Mouse (Mus musculus): Measurements from ENCODE around the gene Gnai2. TPM values are rescaled to one million over a fixed set of nuclear protein-coding genes. Genes with fewer than 3 reads are reported as not detected.

The Gnai2 gene
- polyA plus RNA-seq, 1 experiment from 2014 or later: 443 TPM

DNA sequence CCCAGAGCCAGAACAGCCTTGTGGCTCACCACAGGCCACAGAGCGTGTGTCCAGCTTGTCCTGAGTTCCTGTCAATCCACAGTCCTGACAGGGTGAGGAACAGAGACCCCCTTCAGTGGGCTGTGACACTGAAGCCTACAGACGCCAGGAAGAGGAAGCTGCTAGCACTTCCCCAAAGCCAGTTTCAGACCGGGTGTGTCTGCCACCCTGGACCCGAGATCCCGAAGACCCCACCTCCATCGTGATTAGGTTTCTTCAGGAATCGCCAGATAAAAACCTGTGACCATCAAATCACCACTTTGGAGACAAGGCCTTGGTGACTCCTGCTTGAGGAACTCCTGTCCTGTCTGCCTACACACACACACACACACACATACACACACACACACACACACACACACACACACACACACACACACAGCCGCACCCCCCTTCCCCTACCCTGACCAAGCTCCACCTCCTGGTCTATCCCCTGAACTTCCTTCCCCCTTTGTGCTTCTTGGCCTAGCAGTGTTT lies 5.1 kb upstream of the Gnai2 start:
- Histone ChIP-seq H3K27me3 (no peaks in the 10 kb centered on the region), H3K9me3 (no peaks in the 10 kb centered on the region), H3K4me3 (no peak overlapping the region), H3K4me2 (replicated peaks) (no peak overlapping the region), H3K9ac (no peak overlapping the region), H3K4me1 (peaks cover 25% of the 10 kb centered on the region), H3K36me3 (no peaks in the 10 kb centered on the region), H3K27ac (no peak overlapping the region)
- 34% methylated on average over 8 of the region's 8 CpGs for WGBS
- ATAC-seq (ENCODE audit: insufficient number of reproducible peaks, insufficient read depth, low FRiP score, low TSS enrichment): no peak

DNA sequence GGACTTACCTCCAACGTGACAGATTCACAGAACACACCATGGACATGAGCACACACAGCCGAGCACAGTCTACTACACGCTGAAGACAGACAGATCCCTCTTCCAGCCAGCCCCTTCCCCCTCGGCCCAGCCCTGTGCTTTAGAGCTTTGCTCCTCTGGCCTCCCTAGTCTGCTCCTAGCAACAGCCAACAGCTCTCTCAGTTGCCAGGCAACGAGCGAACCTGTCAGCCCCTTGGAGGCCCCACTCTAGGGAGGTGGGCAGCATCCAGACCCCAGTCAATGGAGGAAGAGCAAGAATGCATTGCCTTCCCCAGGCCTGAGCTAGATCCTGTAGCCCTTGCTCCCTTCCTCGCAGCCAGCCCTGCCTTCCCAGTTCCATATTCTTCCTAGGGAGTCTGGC lies 1.9 kb upstream of the Gnai2 start:
- WGBS: 35% methylated on average over 7 of the region's 7 CpGs
- H3K4me3 ChIP-seq: no peak overlapping the region
- no peak overlapping the region for H3K9ac ChIP-seq
- no peak for ATAC-seq (ENCODE audit: insufficient number of reproducible peaks, insufficient read depth, low FRiP score, low TSS enrichment)
- peak overlapping the region; percentile 52; the same call in 1 of the 2 replicates for H3K27ac ChIP-seq
- H3K36me3 ChIP-seq: no peaks in the 10 kb centered on the region
- peaks cover 40% of the 10 kb centered on the region for H3K4me1 ChIP-seq
- no peaks in the 10 kb centered on the region for H3K27me3 ChIP-seq
- no peak overlapping the region for H3K4me2 ChIP-seq (replicated peaks)
- H3K9me3 ChIP-seq: no peaks in the 10 kb centered on the region

DNA sequence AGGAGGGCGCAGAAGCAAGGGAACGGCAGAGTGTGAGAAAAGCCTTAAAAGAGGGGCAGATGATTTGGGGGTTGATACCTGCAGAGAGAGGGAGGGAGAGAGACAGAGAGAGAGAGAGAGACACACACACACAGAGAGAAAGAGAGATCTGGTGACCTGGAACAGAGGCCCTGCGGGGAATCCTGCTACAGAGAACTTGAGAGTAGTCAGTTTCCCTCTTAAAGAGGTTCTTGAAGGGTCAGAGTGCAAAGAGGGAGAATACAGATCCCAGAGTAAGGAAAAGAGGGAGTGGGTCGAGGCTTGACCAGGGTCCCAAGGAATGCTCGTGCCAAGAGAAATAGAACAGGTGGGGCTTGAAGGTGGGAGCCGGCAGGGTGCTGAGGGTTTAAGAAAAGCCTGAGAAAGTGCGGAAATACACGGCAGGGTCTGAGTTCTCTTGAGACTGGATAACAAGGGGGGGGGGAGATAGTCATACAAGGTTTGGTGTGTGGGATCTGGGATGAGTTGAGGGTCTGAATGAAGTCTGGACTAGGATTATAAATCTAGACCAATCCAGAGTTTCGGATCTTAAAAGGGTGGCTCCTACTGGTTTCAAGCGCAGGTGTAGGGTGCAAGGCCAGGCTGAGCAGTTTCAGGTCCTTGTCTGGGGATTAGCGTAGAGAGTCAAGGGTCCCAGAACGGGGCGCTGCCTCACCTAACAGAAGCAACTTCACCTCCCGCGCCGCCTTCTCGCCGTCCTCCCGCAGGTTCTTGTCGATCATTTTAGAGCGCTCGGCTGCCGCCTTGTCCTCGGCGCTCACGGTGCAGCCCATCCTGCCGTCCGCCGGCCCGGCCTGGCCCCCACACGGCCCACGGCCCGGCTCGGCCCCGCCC lies 525 bp downstream of the Gnai2 start:
- peaks cover 64% of the 10 kb centered on the region for H3K4me1 ChIP-seq
- no peak for ATAC-seq (ENCODE audit: insufficient number of reproducible peaks, insufficient read depth, low FRiP score, low TSS enrichment)
- H3K4me2 ChIP-seq (replicated peaks): peak overlapping the region; percentile 95
- no peaks in the 10 kb centered on the region for H3K36me3 ChIP-seq
- peak overlapping the region; percentile 90 for H3K27ac ChIP-seq
- H3K9me3 ChIP-seq: no peaks in the 10 kb centered on the region
- no peaks in the 10 kb centered on the region for H3K27me3 ChIP-seq
- WGBS: 2% methylated on average over 35 of the region's 35 CpGs
- peak overlapping the region; percentile 81 for H3K4me3 ChIP-seq
- peak overlapping the region; percentile 94 for H3K9ac ChIP-seq

DNA sequence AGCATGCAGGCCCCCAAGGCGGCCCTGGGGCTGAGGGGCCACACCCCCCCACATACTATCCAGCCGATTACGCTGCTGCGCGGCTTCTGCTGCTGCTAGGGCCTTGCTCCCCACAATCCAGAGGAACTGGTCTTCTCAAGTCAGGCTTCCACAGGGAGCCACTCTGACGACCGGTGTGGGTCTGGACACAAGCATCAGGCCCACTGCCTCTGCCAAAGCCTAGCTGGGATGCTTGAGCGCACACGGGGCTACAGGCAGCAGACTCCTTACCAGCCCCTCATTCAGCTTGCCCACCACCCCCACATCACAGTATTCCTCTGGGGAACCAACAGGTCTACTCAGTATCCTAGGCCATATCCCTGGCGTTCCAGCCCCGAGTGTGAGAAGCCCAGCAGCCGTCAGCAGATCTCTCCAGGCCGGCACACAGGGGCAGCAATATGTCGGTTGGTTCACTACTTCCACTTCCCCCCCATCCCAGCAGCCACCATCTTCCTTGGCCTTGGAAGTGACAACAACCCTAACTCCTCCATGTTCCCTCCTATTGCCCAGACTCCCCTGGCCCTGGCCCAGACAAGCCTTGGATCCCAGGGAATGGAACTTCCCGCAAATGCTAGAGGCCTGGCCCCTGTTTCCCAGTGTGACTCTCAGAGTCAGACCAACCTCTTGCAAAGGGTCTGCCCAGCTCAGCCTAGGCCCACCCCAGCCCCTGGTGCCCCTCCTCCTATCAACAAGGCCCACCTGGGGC lies 1.3 kb downstream of the Gnai2 start:
- peak overlapping the region; percentile 94 for H3K9ac ChIP-seq
- peak overlapping the region; percentile 90 for H3K27ac ChIP-seq
- peaks cover 72% of the 10 kb centered on the region for H3K4me1 ChIP-seq
- H3K27me3 ChIP-seq: no peaks in the 10 kb centered on the region
- peak overlapping the region; percentile 95 for H3K4me2 ChIP-seq (replicated peaks)
- peak overlapping the region; percentile 81 for H3K4me3 ChIP-seq
- no peak for ATAC-seq (ENCODE audit: insufficient number of reproducible peaks, insufficient read depth, low FRiP score, low TSS enrichment)
- H3K36me3 ChIP-seq: peaks cover 3% of the 10 kb centered on the region; the same call in 1 of the 2 replicates
- H3K9me3 ChIP-seq: no peaks in the 10 kb centered on the region
- 2% methylated on average over 15 of the region's 15 CpGs for WGBS

DNA sequence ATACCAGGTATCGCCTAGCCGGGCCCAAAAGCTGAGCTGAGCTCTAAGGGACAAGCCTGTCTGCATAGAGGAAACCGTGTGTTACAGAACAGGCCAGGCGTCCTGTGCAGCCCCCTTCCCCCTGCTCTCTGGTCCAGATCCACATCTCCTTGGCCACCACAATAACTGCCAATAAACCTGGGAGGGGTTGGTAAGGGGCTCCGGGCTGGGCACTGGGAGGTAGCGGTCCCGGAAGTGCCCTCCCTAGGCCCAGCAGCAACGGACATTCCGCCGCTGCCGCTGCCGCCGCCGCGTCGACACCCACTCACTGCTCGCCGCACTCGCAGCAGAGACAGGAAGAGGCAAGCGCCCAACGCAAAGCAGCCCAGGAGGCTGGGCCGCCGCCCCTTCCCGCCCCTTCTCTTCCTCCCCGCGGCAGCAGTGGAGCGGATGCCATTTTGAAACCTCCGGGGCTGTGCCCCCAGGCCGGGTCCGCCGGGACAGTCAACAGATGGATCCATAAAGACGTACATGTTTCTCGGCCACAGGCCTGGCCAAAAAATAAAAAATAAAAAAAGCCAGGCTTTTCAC lies 2.0 kb downstream of the Gnai2 start:
- H3K27ac ChIP-seq: peak overlapping the region; percentile 90
- H3K36me3 ChIP-seq: peaks cover 7% of the 10 kb centered on the region; the same call in 1 of the 2 replicates
- no peak for ATAC-seq (ENCODE audit: insufficient number of reproducible peaks, insufficient read depth, low FRiP score, low TSS enrichment)
- no peaks in the 10 kb centered on the region for H3K27me3 ChIP-seq
- peak overlapping the region; percentile 81 for H3K4me3 ChIP-seq
- H3K4me1 ChIP-seq: peaks cover 79% of the 10 kb centered on the region
- WGBS: 2% methylated on average over 31 of the region's 33 CpGs
- H3K9ac ChIP-seq: peak overlapping the region; percentile 94
- no peaks in the 10 kb centered on the region for H3K9me3 ChIP-seq
- H3K4me2 ChIP-seq (replicated peaks): peak overlapping the region; percentile 95

DNA sequence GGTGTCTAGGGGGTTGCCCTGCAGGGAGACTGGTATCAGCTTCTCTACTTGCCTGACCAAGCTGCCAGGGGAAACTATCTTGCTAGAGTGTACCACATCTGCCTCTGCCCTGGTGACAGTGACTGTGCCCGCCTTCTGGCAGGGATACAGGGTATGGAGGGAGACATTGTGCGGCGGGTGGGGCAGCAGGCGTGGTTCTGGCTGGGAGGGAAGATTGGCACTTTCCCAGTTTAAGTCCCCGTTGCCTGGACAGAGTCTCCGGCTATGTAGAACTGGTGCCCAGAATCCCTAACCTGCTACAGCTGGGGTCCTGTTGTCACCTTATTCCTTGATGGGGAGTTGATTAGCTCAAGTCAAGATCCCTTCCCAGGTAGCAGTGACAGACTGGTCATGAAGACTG lies 2.7 kb downstream of the Gnai2 start:
- 66% methylated on average over 6 of the region's 6 CpGs for WGBS
- H3K4me1 ChIP-seq: peaks cover 84% of the 10 kb centered on the region
- H3K27ac ChIP-seq: peak overlapping the region; percentile 90
- no peaks in the 10 kb centered on the region for H3K27me3 ChIP-seq
- peak overlapping the region; percentile 81 for H3K4me3 ChIP-seq
- H3K9me3 ChIP-seq: no peaks in the 10 kb centered on the region
- peak overlapping the region; percentile 95 for H3K4me2 ChIP-seq (replicated peaks)
- H3K9ac ChIP-seq: peak overlapping the region; percentile 94
- peaks cover 7% of the 10 kb centered on the region; the same call in 1 of the 2 replicates for H3K36me3 ChIP-seq
- no peak for ATAC-seq (ENCODE audit: insufficient number of reproducible peaks, insufficient read depth, low FRiP score, low TSS enrichment)

DNA sequence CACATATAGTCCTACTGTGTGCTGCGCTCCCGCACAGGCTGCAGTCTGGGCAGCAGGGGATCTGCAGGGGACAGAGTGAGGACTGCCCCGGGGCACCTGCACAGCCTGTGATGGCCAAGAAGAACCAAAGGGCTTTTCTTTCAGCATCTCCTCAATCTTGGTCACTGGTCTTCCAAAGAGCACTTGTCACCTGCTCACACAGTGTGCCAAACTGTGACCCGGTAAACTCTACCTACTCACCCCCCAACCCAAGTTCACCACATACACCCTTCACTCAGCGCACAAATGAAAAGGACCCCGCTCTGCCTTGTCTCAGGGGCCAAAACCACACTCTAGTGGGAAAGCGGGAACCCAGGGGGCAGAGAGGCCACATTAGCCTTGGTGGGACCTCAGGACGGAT lies 3.3 kb downstream of the Gnai2 start:
- H3K4me2 ChIP-seq (replicated peaks): peak overlapping the region; percentile 95; the same call in 1 of the 2 replicates
- H3K9me3 ChIP-seq: no peaks in the 10 kb centered on the region
- H3K4me1 ChIP-seq: peaks cover 84% of the 10 kb centered on the region
- no peak for ATAC-seq (ENCODE audit: insufficient number of reproducible peaks, insufficient read depth, low FRiP score, low TSS enrichment)
- peaks cover 7% of the 10 kb centered on the region; the same call in 1 of the 2 replicates for H3K36me3 ChIP-seq
- no peak overlapping the region for H3K9ac ChIP-seq
- 0 out of 2 replicates have a peak overlapping the region, but pooled peaks have one; percentile 81 for H3K4me3 ChIP-seq
- H3K27ac ChIP-seq: peak overlapping the region; percentile 90
- 88% methylated on average over 8 of the region's 8 CpGs for WGBS
- H3K27me3 ChIP-seq: no peaks in the 10 kb centered on the region

DNA sequence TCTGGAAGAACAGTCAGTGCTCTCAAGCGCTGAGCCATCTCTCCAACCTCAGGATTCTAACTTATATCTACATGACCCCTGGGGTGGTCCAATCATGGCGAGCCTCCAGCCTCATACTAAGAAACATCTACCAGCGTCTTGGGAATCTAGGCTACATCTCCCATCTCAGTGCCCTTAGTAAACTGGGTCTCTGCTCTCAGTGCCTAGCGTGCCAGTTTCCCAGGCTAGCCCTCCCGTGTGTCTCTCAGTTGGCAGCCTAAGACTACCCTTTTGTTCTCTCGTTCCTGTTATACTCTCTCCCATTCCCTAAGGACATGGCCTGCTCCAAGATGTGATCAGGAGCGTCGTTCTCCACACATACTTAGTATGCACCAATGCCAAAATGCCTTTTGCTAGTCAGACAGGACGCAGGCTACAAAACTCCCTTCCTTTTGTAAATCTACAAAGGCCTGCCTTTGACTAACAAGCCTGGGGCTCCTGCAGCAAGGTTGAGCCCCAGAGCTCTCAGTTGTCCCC lies 3.8 kb downstream of the Gnai2 start:
- Histone ChIP-seq H3K27ac (peak overlapping the region; percentile 94), H3K4me2 (replicated peaks) (0 out of 2 replicates have a peak overlapping the region, but pooled peaks have one; percentile 95), H3K27me3 (no peaks in the 10 kb centered on the region), H3K36me3 (peaks cover 7% of the 10 kb centered on the region; the same call in 1 of the 2 replicates), H3K4me1 (peaks cover 85% of the 10 kb centered on the region), H3K9me3 (no peaks in the 10 kb centered on the region), H3K9ac (no peak overlapping the region), H3K4me3 (no peak overlapping the region)
- WGBS: 58% methylated on average over 9 of the region's 9 CpGs
- ATAC-seq (ENCODE audit: insufficient number of reproducible peaks, insufficient read depth, low FRiP score, low TSS enrichment): no peak

DNA sequence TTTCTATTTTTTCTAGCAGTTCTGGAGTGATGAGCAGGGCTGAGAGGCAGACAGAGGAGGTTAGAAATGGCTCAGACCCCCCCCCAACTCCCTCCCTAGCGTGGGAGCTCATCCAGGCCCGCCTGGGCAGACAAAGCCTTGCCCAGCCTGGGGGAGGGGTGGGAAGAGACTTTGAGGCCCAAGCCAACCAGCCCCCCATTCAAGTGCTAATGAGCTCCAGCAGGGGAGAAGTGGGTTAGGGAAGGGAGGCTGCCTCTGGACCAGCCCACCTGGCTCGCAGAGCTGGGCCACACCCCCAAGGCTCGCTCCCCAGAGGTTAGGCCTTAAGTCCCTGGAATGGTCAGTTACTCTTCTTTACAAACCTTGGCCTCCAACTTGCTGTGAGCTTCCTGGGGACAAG lies 4.6 kb downstream of the Gnai2 start:
- WGBS: 3% methylated on average over 4 of the region's 4 CpGs
- Histone ChIP-seq H3K27me3 (no peaks in the 10 kb centered on the region), H3K4me1 (peaks cover 83% of the 10 kb centered on the region), H3K9me3 (no peaks in the 10 kb centered on the region), H3K4me3 (0 out of 2 replicates have a peak overlapping the region, but pooled peaks have one; percentile 7), H3K9ac (0 out of 2 replicates have a peak overlapping the region, but pooled peaks have one; percentile 34), H3K27ac (peak overlapping the region; percentile 94), H3K4me2 (replicated peaks) (peak overlapping the region; percentile 45), H3K36me3 (peaks cover 8% of the 10 kb centered on the region)
- ATAC-seq (ENCODE audit: insufficient number of reproducible peaks, insufficient read depth, low FRiP score, low TSS enrichment): no peak

DNA sequence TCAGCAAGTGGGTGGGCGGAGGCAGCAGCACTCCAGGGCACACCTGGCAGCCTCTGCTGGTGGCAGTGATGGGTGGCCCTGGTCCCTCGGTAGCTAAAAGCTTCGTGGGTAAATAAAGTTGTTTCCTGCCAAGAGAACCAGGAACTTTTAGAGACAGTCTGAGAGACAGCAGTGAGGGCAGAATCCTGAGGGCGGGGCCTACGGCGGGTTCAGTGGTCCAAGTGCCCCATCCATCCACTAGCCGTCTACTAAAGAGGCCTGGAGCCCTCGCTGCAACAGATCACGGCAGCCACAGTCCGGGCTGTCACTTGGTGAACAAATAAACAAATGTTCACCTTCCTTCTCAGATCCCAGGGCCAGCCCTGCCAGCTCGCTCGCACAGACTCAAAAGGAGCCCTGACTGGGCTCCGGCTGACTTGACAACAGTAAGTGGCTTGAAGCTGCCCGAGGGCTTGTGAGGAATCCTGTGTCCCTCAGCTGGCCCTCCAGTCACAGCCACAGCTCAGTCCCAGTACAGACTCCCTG lies 5.2 kb downstream of the Gnai2 start:
- Histone ChIP-seq H3K4me1 (peaks cover 82% of the 10 kb centered on the region), H3K36me3 (peaks cover 14% of the 10 kb centered on the region), H3K27me3 (no peaks in the 10 kb centered on the region), H3K4me2 (replicated peaks) (peak overlapping the region; percentile 45), H3K4me3 (peak overlapping the region; percentile 7; the same call in 1 of the 2 replicates), H3K9me3 (no peaks in the 10 kb centered on the region), H3K27ac (peak overlapping the region; percentile 94), H3K9ac (peak overlapping the region; percentile 34; the same call in 1 of the 2 replicates)
- ATAC-seq (ENCODE audit: insufficient number of reproducible peaks, insufficient read depth, low FRiP score, low TSS enrichment): no peak
- 12% methylated on average over 14 of the region's 14 CpGs for WGBS

DNA sequence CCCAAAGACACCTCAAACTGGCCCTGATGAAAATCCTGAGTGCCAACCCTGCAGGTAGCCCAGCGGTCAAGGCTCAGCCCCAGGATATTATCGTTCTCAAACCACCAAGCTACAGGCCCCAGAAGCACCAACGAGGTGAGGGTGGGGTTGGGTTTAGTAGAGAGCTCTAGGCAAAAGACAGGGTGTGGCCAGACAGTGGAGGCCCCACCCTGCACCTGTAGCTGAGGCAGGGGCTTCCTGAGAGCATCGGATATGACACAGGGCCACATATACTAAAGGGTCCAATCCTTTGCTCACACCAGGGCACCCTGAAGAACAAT lies 5.8 kb downstream of the Gnai2 start:
- peak overlapping the region; percentile 94 for H3K27ac ChIP-seq
- ATAC-seq (ENCODE audit: insufficient number of reproducible peaks, insufficient read depth, low FRiP score, low TSS enrichment): no peak
- peak overlapping the region; percentile 14; the same call in 1 of the 2 replicates for H3K4me2 ChIP-seq (replicated peaks)
- no peak overlapping the region for H3K4me3 ChIP-seq
- H3K9ac ChIP-seq: peak overlapping the region; percentile 34
- 43% methylated on average over 4 of the region's 4 CpGs for WGBS
- peaks cover 19% of the 10 kb centered on the region for H3K36me3 ChIP-seq
- H3K4me1 ChIP-seq: peaks cover 80% of the 10 kb centered on the region
- H3K9me3 ChIP-seq: no peaks in the 10 kb centered on the region
- no peaks in the 10 kb centered on the region for H3K27me3 ChIP-seq

All from embryonic facial prominence, embryonic 12.5 days (tissue).